Comparison of ENCODE assay signal across 7 mouse cellular contexts in the genomic region with DNA sequence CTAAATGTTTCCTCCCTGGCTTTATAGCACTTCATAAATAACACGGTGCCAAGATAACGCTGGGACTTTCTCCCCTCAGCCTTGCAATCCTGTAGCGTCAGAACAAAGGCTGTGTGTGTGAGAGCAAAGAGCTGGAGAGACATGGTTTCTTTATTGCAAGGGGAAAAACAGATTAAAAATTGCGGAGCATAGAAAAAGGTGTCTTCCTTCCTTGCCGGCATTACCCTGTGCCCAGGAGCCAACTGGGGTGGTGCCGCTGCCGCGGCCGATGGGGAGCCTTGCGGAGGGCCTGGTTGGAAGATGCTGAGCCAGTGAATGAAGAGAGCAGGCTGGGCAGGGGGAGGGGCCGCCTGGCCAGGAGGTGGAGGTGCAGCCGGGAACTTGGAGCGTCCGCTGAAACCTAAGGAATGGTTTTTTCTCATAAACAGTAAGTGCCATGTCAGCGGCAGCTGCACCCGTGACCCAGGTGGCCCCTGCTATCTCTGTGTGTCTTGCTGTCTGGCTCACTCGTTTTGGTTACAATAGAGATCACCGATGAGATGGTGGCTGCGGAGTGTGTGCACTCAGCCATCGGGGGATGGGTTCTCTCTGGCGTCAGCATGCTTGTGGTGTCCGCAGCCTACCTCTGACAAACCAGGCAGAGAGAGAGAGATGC.
A peak's percentile ranks its signal among the peaks of the same experiment; 100 is the strongest.
DNase-seq lines count a peak whose midpoint lies in the region; ATAC-seq and TF ChIP-seq lines count a peak whose summit lies in the region.

No protein-coding gene starts in this region.

- H3K4me3 ChIP-seq in thymus, adult 2 months (ENCODE audit: control insufficient read depth, insufficient read depth, low read length) = no peak overlapping the region
- H3K4me3 ChIP-seq in hindbrain, embryonic 13.5 days = peak overlapping the region; percentile 45
- peak overlapping the region; percentile 58 for H3K4me3 ChIP-seq in olfactory bulb, adult 2 months (ENCODE audit: insufficient read depth, low read depth, low read length)

- DNase-seq in thymus, postnatal 14 days = peak; percentile 26
- no peak for DNase-seq in thymus, adult 2 months
- DNase-seq in embryo, embryonic 10.5 days (ENCODE audit: low spot score) = peak; percentile 61
- DNase-seq in left cerebral cortex, postnatal 4 days = peak; percentile 75
- no peak for DNase-seq in c-Kit-positive CD71-positive TER-119-positive erythroid progenitor cells, embryonic 14.5 days (ENCODE audit: low spot score)

- no peak overlapping the region for H3K27ac ChIP-seq in thymus, adult 2 months (ENCODE audit: control insufficient read depth, insufficient read depth, low read length)
- H3K27ac ChIP-seq in hindbrain, embryonic 13.5 days = peak overlapping the region; percentile 92
- peak overlapping the region; percentile 59 for H3K27ac ChIP-seq in olfactory bulb, adult 2 months (ENCODE audit: insufficient read depth, low read depth, low read length)

- H3K4me2 ChIP-seq in hindbrain, embryonic 13.5 days = peak overlapping the region; percentile 58

- WGBS in thymus, adult 2 months = 67% methylated on average over 22 of the region's 22 CpGs
- WGBS in hindbrain, embryonic 13.5 days = 5% methylated on average over 22 of the region's 22 CpGs
- WGBS in olfactory bulb, adult 2 months = 5% methylated on average over 22 of the region's 22 CpGs

- no peaks in the 10 kb centered on the region for H3K9me3 ChIP-seq in hindbrain, embryonic 13.5 days

- no peaks in the 10 kb centered on the region for H3K36me3 ChIP-seq in thymus, adult 2 months (ENCODE audit: control insufficient read depth, insufficient read depth, low read length)
- H3K36me3 ChIP-seq in hindbrain, embryonic 13.5 days = peaks cover 16% of the 10 kb centered on the region

- no peak for TF ChIP-seq POLR2A in thymus, adult 2 months (IDR thresholded peaks at IDR 0.05; ENCODE audit: control insufficient read depth, extremely low read depth, insufficient read depth, low read length, poor library complexity)
- TF ChIP-seq POLR2A in olfactory bulb, adult 2 months (IDR thresholded peaks at IDR 0.05; ENCODE audit: insufficient read depth, low read depth, low read length) = no peak

- intact Hi-C loops in left cerebral cortex, postnatal 4 days (cut with DNase I) = no loop called here

- peak overlapping the region; percentile 76 for H3K9ac ChIP-seq in hindbrain, embryonic 13.5 days

- no peaks in the 10 kb centered on the region for H3K27me3 ChIP-seq in thymus, adult 2 months (ENCODE audit: control insufficient read depth, insufficient read depth, low read length)
- H3K27me3 ChIP-seq in hindbrain, embryonic 13.5 days = no peaks in the 10 kb centered on the region

- ATAC-seq in hindbrain, embryonic 13.5 days (ENCODE audit: low FRiP score) = peak; percentile 96

- no peak for TF ChIP-seq CTCF in thymus, adult 2 months (IDR thresholded peaks at IDR 0.05; ENCODE audit: borderline replicate concordance, control insufficient read depth, extremely low read depth, insufficient read depth, low read length, poor library complexity)
- no peak for TF ChIP-seq CTCF in olfactory bulb, adult 2 months (IDR thresholded peaks at IDR 0.05; ENCODE audit: insufficient read depth, low read depth, low read length)

- peaks cover 15% of the 10 kb centered on the region for H3K4me1 ChIP-seq in thymus, adult 2 months (replicated peaks; ENCODE audit: control insufficient read depth, insufficient read depth, low read length)
- peaks cover 34% of the 10 kb centered on the region for H3K4me1 ChIP-seq in hindbrain, embryonic 13.5 days (replicated peaks)
- H3K4me1 ChIP-seq in olfactory bulb, adult 2 months (ENCODE audit: control insufficient read depth, insufficient read depth, low read length) = peaks cover 2% of the 10 kb centered on the region; the same call in 1 of the 2 replicates

Comparison
In these comparisons a context has a peak if more than half of its experiments do, and no peak if none do; other contexts are left out.
1. DNase-seq: peak in thymus, postnatal 14 days (single experiment), embryo, embryonic 10.5 days (single experiment) and left cerebral cortex, postnatal 4 days (single experiment); none in thymus, adult 2 months (single experiment) and c-Kit-positive CD71-positive TER-119-positive erythroid progenitor cells, embryonic 14.5 days (single experiment).